Mouse (Mus musculus) mouse embryonic stem cell (cell line): ENCODE data around the gene Myo1e.

Experiments
- in situ Hi-C, 2 experiments: fragments of 300-500 bp; cut with MboI; formaldehyde crosslinking; loops; 1 replicate in 1 of 2; 3 replicates in 1 of 2; pipeline ENCODE4 v1.14.3; 2019 to 2020; ENCODE audit warnings: low sequenced_read_pairs in 2 of 2, low pct_unique_long_range_greater_than_20kb in 1 of 2, mixed read lengths in 1 of 2; ENCODE audit not compliant: unreplicated experiment in 1 of 2

The Myo1e gene

GRCm38 (mm10) chr9:70421257-70422056 is 214.3 kb downstream of the Myo1e start, which contains the start of gene Ccnb2:
TSS of gene Ccnb2 (minus strand) at chr9:70421547.
- in situ Hi-C loops: no loop called here

GRCm38 (mm10) chr9:70422661-70423060 is 215.5 kb downstream of the Myo1e start:
- in situ Hi-C loops: no loop called here

GRCm38 (mm10) chr9:70439959-70440358 is 232.8 kb downstream of the Myo1e start:
- in situ Hi-C loops: no loop called here

- in situ Hi-C loops: no loop called here
These were observed 241.9 kb downstream of the Myo1e start for GRCm38 (mm10) chr9:70449072-70449471.
